Mouse (Mus musculus) kidney, adult 2 months (tissue): ENCODE measurements around the gene Csf3. TPM values are rescaled to one million over a fixed set of nuclear protein-coding genes. Genes with fewer than 3 reads are reported as not detected.
A peak's percentile ranks its signal among the peaks of the same experiment; 100 is the strongest.
"Not testable (repeated sequence)": the region's sequence is repeated elsewhere in the genome, so short reads cannot be mapped to it uniquely, and the experiment has no call there.

Experiments used
- DNase-seq: peaks from one replicate; pipeline ENCODE4 v3.0.0; 2021
- H3K27ac ChIP-seq: fragments of 200-500 bp; 2 replicates; pipeline ENCODE4 v1.5.1; 2012; ENCODE audit warnings: low read depth, low read length, control low read depth, inconsistent platforms; ENCODE audit not compliant: insufficient read depth
- H3K27me3 ChIP-seq: fragments of 200-500 bp; replicated peaks from 2 replicates; pipeline ENCODE4 v1.6.1; 2012; ENCODE audit warnings: mild to moderate bottlenecking, moderate library complexity, low read length, inconsistent platforms; ENCODE audit not compliant: control insufficient read depth, insufficient read depth
- H3K36me3 ChIP-seq: fragments of 200-500 bp; 2 replicates; pipeline ENCODE4 v1.6.1; 2012; ENCODE audit warnings: mild to moderate bottlenecking, moderate library complexity, low read length, inconsistent platforms; ENCODE audit not compliant: control insufficient read depth, insufficient read depth
- H3K4me1 ChIP-seq: fragments of 200-500 bp; 2 replicates; pipeline ENCODE4 v1.6.1; 2011; ENCODE audit warnings: low read length; ENCODE audit not compliant: control insufficient read depth, insufficient read depth
- H3K4me3 ChIP-seq: fragments of 200-500 bp; 2 replicates; pipeline ENCODE4 v1.5.1; 2011; ENCODE audit warnings: mild to moderate bottlenecking, low read depth, low read length, control low read depth; ENCODE audit not compliant: insufficient read depth
- CTCF ChIP-seq: fragments of 200-500 bp; conservative IDR thresholded peaks from 2 replicates; pipeline ENCODE4 v1.5.1; 2011; ENCODE audit warnings: low read depth, mild to moderate bottlenecking, control low read depth, low read length, moderate library complexity, mixed read lengths; ENCODE audit not compliant: insufficient read depth, insufficient read length
- POLR2A ChIP-seq: fragments of 200-500 bp; IDR thresholded peaks from one replicate; pipeline ENCODE4 v1.6.1; 2011; ENCODE audit warnings: low read depth, low read length, control low read depth
- WGBS: fragments of 180-500 bp; shearing (Covaris S2); methylation state at CpG from one replicate; pipeline ENCODE4 v1.1.7; 2018; 5-methylcytosine and 5-hydroxymethylcytosine counted together
- polyA plus RNA-seq: library from polyadenylated mRNA; depleted of rRNA; stranded (reverse); fragments of >200 nt; gene quantifications from 2 replicates; pipeline ENCODE4 v1.2.3, GENCODE M21; 2012

Csf3 gene
- polyA plus RNA-seq, 1 experiment = not detected

- no peak for TF ChIP-seq POLR2A
- no peak for TF ChIP-seq CTCF
- no peaks in the 10 kb centered on the region for H3K4me1 ChIP-seq
- no peak overlapping the region for H3K4me3 ChIP-seq
- no peak for DNase-seq
- no peaks in the 10 kb centered on the region for H3K36me3 ChIP-seq
- 80% methylated on average over 5 of the region's 5 CpGs for WGBS
- H3K27me3 ChIP-seq = no peaks in the 10 kb centered on the region
- no peak overlapping the region for H3K27ac ChIP-seq
Measured at GRCm38 (mm10) chr11:98672482-98672881, 28.6 kb upstream of the Csf3 start.

- not testable (repeated sequence) for H3K4me1 ChIP-seq, H3K27me3 ChIP-seq, H3K36me3 ChIP-seq, H3K27ac ChIP-seq, H3K4me3 ChIP-seq
- peak; percentile 61 for DNase-seq
- 0 out of 2 replicates have a peak, but pooled peaks have one; percentile 29 for TF ChIP-seq CTCF
- WGBS = 2% methylated on average over 7 of the region's 7 CpGs
Measured at GRCm38 (mm10) chr11:98673136-98673535, 27.9 kb upstream of the Csf3 start.

- no peak overlapping the region for H3K4me3 ChIP-seq
- no peaks in the 10 kb centered on the region for H3K27me3 ChIP-seq
- TF ChIP-seq CTCF (no peak), POLR2A (no peak)
- H3K36me3 ChIP-seq = no peaks in the 10 kb centered on the region
- H3K4me1 ChIP-seq = no peaks in the 10 kb centered on the region
- no peak for DNase-seq
- no peak overlapping the region for H3K27ac ChIP-seq
- 39% methylated on average over 7 of the region's 7 CpGs for WGBS
Measured at GRCm38 (mm10) chr11:98675829-98676363, 25.2 kb upstream of the Csf3 start.

- Histone ChIP-seq H3K27me3 (no peaks in the 10 kb centered on the region), H3K36me3 (no peaks in the 10 kb centered on the region), H3K4me3 (no peak overlapping the region), H3K4me1 (peaks cover 2% of the 10 kb centered on the region; the same call in 1 of the 2 replicates), H3K27ac (no peak overlapping the region)
- no peak for DNase-seq
- WGBS = 100% methylated on average over 1 of the region's 1 CpGs
- no peak for TF ChIP-seq POLR2A
- TF ChIP-seq CTCF = no peak
Measured at GRCm38 (mm10) chr11:98680023-98680422, 21.0 kb upstream of the Csf3 start.

GRCm38 (mm10) chr11:98680595-98680994 lies 20.5 kb upstream of the Csf3 start:
- H3K36me3 ChIP-seq, H3K4me3 ChIP-seq, H3K4me1 ChIP-seq, DNase-seq, H3K27ac ChIP-seq, H3K27me3 ChIP-seq: not testable (repeated sequence)
- WGBS = 93% methylated on average over 4 of the region's 4 CpGs

GRCm38 (mm10) chr11:98681186-98681585 lies 19.9 kb upstream of the Csf3 start:
- DNase-seq = no peak
- no peaks in the 10 kb centered on the region for H3K27me3 ChIP-seq
- TF ChIP-seq CTCF (no peak), POLR2A (no peak)
- H3K4me3 ChIP-seq = no peak overlapping the region
- H3K36me3 ChIP-seq = peaks cover 3% of the 10 kb centered on the region; the same call in 1 of the 2 replicates
- peaks cover 14% of the 10 kb centered on the region for H3K4me1 ChIP-seq
- H3K27ac ChIP-seq = no peak overlapping the region
- 83% methylated on average over 4 of the region's 4 CpGs for WGBS

GRCm38 (mm10) chr11:98681786-98682745 lies 19.0 kb upstream of the Csf3 start, which contains the start of gene Psmd3:
TSS of gene Psmd3 (plus strand) at chr11:98682554.
- Histone ChIP-seq H3K4me1 (peaks cover 19% of the 10 kb centered on the region), H3K27me3 (no peaks in the 10 kb centered on the region), H3K36me3 (peaks cover 5% of the 10 kb centered on the region; the same call in 1 of the 2 replicates), H3K4me3 (peak within 1 kb of the TSS; percentile 98), H3K27ac (peak within 1 kb of the TSS; percentile 83)
- TF ChIP-seq POLR2A (peak; percentile 78), CTCF (no peak)
- peak; percentile 98 for DNase-seq
- 5% methylated on average over 45 of the region's 45 CpGs for WGBS
